Mouse (Mus musculus) megakaryocyte-erythroid progenitor cell, adult 5-6 weeks (primary cell): Measurements from ENCODE around the gene Gm11146. TPM values are rescaled to one million over a fixed set of nuclear protein-coding genes. Genes with fewer than 3 reads are reported as not detected.

Source experiments
- ATAC-seq: replicated peaks from 2 replicates; pipeline ENCODE4 v1.8.0; 2016; ENCODE audit warnings: mild to moderate bottlenecking, inconsistent platforms; ENCODE audit not compliant: severe bottlenecking, poor library complexity, low FRiP score, low TSS enrichment
- total RNA-seq, 2 experiments: library from RNA; stranded (forward) in 1 of 2; stranded (reverse) in 1 of 2; fragments of 200-1000, 215-1000 nt in 1 of 2; fragments of >200 nt in 1 of 2; fragmentation: Nextera tagmentation in 1 of 2; gene quantifications; 2 replicates each; pipeline ENCODE4 v1.2.3; 2014 to 2017

Gene Gm11146
- total RNA-seq, 2 experiments from 2014 or later: not detected

DNA sequence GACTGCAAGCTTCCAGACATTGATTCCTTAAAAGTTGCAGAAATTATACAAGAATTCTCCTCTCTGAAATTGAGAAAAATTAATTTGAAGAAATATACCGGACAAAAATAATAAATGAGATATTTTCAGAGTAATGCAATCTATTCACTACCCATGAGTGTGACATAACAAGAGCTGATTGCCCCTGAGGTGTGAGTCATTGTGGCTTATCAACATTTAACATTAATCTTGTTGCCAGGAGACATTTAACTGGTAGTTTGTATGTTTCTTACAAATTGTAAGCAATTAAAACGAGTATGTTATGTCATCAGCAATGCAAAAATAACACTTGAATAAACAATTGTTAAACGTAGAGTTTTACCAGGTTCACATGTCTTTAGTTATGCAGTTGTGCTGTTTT is 33.5 kb downstream of the Gm11146 start:
- ATAC-seq: peak; percentile 94

DNA sequence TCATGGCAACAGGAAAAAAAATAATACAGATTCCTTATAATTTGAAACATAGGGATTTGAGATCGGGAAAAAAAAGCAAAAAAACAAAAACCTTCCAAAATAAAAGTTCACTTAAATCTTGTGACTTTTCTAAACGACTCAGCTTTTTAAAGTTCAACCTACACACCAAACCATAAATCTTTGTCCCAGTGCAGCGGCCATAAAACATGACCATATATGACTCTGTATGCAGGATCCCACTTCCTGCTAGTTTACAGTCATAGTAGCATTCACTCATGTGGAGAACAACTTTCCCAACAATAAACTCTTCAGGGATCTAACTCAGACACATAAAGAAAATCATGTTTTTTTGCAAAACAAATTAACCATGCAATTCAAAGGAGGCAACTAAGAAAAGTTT is 39.0 kb downstream of the Gm11146 start:
- ATAC-seq: no peak

DNA sequence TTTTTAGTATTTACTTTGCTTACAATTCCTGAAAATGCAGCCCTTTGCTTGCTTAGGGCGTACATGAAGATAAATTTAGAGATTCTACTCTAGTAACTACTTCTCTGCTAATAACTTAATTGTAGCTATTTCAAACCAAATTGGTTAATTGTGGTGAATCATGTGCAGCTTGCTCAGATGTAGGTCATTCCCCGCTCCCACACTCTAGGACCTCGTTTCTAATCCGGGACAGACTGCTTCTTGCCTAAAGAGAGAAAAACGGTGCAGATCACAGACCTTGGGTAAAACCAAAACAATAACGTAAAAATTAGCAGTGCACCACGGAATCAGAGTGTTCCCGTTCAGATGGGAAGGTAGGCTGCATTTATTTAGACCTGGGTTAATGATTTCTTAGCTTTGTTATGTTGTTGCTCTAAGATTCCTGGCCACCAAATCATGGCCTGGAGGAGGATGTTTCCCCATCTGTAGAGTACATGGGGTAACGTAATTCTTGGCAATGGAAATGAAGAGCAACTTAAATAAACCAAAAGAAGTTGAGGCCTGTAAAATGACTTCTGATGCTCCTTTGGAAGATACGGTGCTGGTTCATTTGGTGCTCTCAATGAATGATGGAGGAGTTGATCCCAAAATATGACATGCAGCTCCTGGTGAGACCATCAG is 45.3 kb downstream of the Gm11146 start:
- no peak for ATAC-seq

DNA sequence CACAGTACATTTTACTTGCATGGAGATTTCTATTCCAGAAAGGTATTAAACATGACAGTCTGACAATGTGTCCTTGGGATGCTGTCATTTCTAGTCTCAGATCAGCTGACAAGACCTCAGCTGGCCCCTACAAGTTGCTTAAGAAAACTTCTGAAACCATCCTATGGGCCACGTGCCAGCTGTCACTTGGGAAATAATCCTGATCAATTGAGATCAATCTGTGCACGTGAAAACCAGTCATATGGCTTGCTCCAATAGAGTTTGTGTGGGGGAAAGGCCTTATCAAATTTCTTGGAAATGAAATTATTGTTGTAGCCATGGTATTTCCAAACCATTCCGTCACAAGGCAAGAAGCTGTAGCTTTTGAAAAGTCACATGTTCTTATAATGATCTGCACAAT is 50.8 kb downstream of the Gm11146 start:
- ATAC-seq: no peak
